Mouse (Mus musculus) limb, embryonic 14.5 days (tissue): Measurements from ENCODE around the gene Slc48a1. TPM values are rescaled to one million over a fixed set of nuclear protein-coding genes. Genes with fewer than 3 reads are reported as not detected.

Source experiments
- ATAC-seq: fragments of 200-750 bp; cut with Nextera tagmentation; 2 replicates; pipeline ENCODE4 v1.8.0; 2017; ENCODE audit warnings: low read depth, moderate number of reproducible peaks, moderate TSS enrichment; ENCODE audit not compliant: low FRiP score
- DNase-seq: peaks from one replicate; pipeline ENCODE4 v3.0.0-alpha.2; 2015; ENCODE audit warnings: low spot score
- H3K27ac ChIP-seq: fragments of 300-500 bp; sonication (generic); replicated peaks from 2 replicates; pipeline ENCODE4 v1.5.1; 2014; ENCODE audit warnings: low read depth, mild to moderate bottlenecking, low read length, moderate library complexity, mixed read lengths
- H3K27me3 ChIP-seq: fragments of 300-500 bp; sonication (generic); 2 replicates; pipeline ENCODE4 v1.6.1; 2014; ENCODE audit warnings: low read length, mixed read lengths; ENCODE audit not compliant: control insufficient read depth, insufficient read depth
- H3K36me3 ChIP-seq: fragments of 300-500 bp; sonication (generic); 2 replicates; pipeline ENCODE4 v1.6.1; 2014; ENCODE audit warnings: mild to moderate bottlenecking, low read length, moderate library complexity, mixed read lengths; ENCODE audit not compliant: control insufficient read depth, insufficient read depth
- H3K4me1 ChIP-seq: fragments of 300-500 bp; sonication (generic); 2 replicates; pipeline ENCODE4 v1.6.1; 2014; ENCODE audit warnings: antibody characterized with exemption, low read length, mixed read lengths; ENCODE audit not compliant: control insufficient read depth, insufficient read depth
- H3K4me2 ChIP-seq: fragments of 300-500 bp; sonication (generic); replicated peaks from 2 replicates; pipeline ENCODE4 v1.6.1; 2014; ENCODE audit warnings: low read depth, mild to moderate bottlenecking, low read length, moderate library complexity; ENCODE audit not compliant: severe bottlenecking
- H3K4me3 ChIP-seq: fragments of 300-500 bp; sonication (generic); replicated peaks from 2 replicates; pipeline ENCODE4 v1.5.1; 2014; ENCODE audit warnings: low read length
- H3K9ac ChIP-seq: fragments of 300-500 bp; sonication (generic); 2 replicates; pipeline ENCODE4 v1.6.1; 2014; ENCODE audit warnings: mild to moderate bottlenecking, low read depth, low read length, moderate library complexity; ENCODE audit not compliant: severe bottlenecking
- H3K9me3 ChIP-seq: fragments of 300-500 bp; sonication (generic); 2 replicates; pipeline ENCODE4 v1.6.1; 2016; ENCODE audit warnings: low read length; ENCODE audit not compliant: control insufficient read depth
- POLR2A ChIP-seq: fragments of 200-500 bp; IDR thresholded peaks from 2 replicates; pipeline ENCODE4 v1.8.0; 2012; ENCODE audit warnings: inconsistent platforms, mild to moderate bottlenecking, moderate library complexity, borderline replicate concordance; ENCODE audit not compliant: insufficient read depth, insufficient read length; ENCODE audit errors: extremely low read depth
- WGBS: fragments of 180-500 bp; shearing (Covaris S2); extraction: QIAGEN DNeasy Blood & Tissue Kit; methylation state at CpG from one replicate; pipeline ENCODE4 v1.1.7; 2014; 5-methylcytosine and 5-hydroxymethylcytosine counted together
- polyA plus RNA-seq, 2 experiments: library from polyadenylated mRNA; depleted of rRNA in 1 of 2; stranded (reverse) in 1 of 2; unstranded in 1 of 2; fragments of >200 nt; fragmentation: Nextera tagmentation in 1 of 2; extraction: Ambion mirVana in 1 of 2; gene quantifications; 2 replicates each; pipeline versions ENCODE4 v1.2.1 to v1.2.3; 2012 to 2014

The Slc48a1 gene
- polyA plus RNA-seq, 2 experiments = 23.4 to 46.2 TPM

DNA sequence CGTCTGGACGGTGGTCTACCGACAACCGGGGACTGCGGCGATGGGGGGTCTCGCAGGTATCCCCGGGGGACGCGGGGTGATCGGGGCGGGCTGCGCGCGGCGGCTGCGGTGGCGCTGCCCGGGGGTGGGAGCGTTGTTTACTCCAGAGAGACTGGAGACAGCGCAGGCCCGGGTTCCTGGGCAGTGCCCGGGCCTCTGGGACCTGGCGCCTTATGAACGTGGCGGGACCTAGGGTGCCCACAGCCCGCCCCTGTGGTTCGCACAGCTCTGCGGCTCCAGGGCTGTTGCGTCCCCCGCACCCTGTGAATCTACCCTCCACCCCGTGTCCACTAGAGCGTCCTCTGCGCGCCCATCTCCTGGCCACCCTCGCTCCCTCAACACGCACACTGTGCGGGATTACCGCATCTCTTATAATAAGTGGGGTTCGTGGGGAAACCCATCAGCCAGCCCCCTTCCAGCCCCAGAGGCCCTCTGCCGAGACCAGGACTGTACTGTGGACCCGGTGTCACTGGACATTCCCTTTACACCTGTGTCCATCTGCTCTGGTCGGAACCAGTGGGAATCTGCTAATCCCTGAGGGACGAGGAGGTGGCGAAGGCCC, 6.3 kb downstream of the Slc48a1 start:
- H3K27ac ChIP-seq = no peak overlapping the region
- peaks cover 32% of the 10 kb centered on the region for H3K4me1 ChIP-seq
- no peaks in the 10 kb centered on the region for H3K9me3 ChIP-seq
- peak overlapping the region; percentile 81 for H3K9ac ChIP-seq
- TF ChIP-seq POLR2A = no peak
- DNase-seq (no peak), ATAC-seq (0 out of 2 replicates have a peak, but pooled peaks have one; percentile 12)
- H3K4me2 ChIP-seq = peak overlapping the region; percentile 88
- H3K36me3 ChIP-seq = no peaks in the 10 kb centered on the region
- H3K27me3 ChIP-seq = no peaks in the 10 kb centered on the region
- H3K4me3 ChIP-seq = peak overlapping the region; percentile 75
- WGBS = 6% methylated on average over 38 of the region's 45 CpGs

DNA sequence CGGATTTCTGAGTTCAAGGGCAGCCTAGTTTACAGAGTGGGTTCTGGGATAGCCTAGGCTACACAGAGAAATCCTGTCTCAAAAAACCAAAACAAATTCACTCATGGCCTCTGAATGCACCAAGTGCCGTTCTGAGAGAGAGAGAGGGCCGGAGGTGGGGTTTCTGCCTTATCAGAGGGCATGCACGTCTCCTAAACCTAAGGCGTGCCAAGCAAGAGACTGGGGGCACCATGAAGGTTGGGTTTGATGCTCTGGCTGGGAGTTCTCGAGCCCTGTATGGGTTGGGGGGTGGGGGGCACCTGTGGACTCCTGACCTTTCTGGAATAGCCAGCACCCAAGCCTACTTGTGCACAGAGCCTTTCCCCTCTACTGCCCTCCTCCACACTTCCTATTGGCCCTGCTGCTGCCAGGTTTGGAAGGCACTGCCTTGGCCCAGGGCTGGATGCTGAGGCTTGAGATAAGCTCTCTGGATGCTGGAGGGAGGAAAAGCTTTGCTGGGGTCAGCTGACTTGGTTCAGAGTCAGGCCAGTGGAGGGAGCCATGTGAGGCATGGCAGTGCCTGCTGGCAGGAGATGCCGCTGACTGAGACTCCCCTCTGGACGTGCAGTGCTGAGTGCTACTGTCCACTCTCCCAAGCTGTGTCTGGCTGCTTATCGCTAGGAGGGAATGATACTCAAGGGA, 7.6 kb downstream of the Slc48a1 start:
- Histone ChIP-seq H3K36me3 (no peaks in the 10 kb centered on the region), H3K27ac (no peak overlapping the region), H3K27me3 (no peaks in the 10 kb centered on the region), H3K4me1 (peaks cover 22% of the 10 kb centered on the region), H3K4me2 (no peak overlapping the region), H3K4me3 (no peak overlapping the region), H3K9me3 (no peaks in the 10 kb centered on the region), H3K9ac (no peak overlapping the region)
- 84% methylated on average over 9 of the region's 9 CpGs for WGBS
- ATAC-seq (no peak), DNase-seq (no peak)
- TF ChIP-seq POLR2A = no peak

DNA sequence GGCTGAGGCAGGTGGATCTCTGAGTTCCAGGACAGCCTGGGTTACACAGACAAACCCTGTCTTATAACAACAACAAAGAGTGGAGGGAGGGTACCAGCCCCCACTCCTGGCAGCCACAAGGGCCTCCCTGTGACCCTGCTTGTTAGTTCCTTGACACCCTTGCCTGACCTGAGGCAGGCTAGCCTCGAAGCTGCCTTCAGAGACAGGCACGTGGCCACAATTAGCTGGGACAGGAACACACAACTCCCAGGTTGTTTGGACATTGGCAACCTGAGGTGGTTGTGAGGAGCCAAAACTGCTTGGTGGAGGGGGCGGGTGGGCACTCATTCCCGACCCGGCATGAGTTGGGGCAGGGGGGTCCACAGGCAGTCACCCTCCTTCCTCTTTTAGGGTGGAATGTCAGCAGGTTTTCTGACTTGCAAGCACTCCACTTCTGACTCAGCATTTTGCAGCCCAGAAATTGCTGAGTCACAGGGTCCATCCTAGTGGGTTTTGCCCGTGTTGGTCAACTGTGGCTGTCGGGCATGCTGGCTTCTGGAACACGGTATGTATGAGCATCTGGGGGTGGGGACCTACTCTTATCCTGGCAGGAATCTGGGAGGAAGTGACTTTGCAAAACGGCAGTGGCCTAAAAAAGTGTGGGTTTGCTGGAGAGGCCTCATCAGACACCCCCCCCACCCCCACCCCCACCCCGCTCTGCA, 8.2 kb downstream of the Slc48a1 start:
- no peak for ATAC-seq
- TF ChIP-seq POLR2A = no peak

DNA sequence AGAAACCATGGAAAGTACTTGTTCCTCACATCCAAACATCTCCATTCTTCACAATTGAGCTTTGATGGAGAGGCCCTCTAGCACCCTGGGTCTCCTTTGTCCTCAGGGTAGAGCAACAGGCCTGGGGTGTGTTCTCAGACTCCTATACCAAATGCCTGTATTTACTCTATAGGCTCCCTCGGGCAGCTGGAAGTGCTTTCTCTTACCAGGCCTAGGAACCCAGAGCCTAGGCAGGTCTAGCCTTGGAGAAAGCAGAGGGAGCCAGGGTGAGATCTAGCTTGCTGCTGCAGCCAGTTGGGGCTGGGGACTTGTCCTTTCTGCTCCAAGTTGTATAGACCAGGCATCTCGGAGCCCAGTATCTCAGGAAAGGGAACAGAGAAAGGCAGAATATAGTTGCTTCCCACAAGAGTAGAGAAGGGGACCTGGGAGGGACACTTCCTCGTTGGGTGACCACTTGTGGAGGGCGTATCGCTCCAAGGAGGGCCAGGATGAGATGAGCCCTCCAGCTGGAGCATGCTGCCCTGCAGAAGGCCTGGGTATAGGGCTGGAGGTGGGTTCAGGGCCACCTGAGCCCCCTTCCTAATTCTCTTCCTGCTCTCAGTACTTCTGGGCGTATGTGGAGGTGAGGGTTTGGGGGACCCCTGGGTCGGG, 9.0 kb downstream of the Slc48a1 start:
- no peak overlapping the region for H3K27ac ChIP-seq
- TF ChIP-seq POLR2A = no peak

More for the DNA sequence above, 8.2 kb downstream of the Slc48a1 start:
- no peak overlapping the region for H3K4me3 ChIP-seq
- no peak overlapping the region for H3K9ac ChIP-seq
- DNase-seq = no peak
- H3K27me3 ChIP-seq = no peaks in the 10 kb centered on the region
- peaks cover 15% of the 10 kb centered on the region for H3K4me1 ChIP-seq
- no peak overlapping the region for H3K27ac ChIP-seq
- H3K9me3 ChIP-seq = no peaks in the 10 kb centered on the region
- H3K4me2 ChIP-seq = no peak overlapping the region
- H3K36me3 ChIP-seq = peaks cover 4% of the 10 kb centered on the region; the same call in 1 of the 2 replicates
- WGBS = 71% methylated on average over 10 of the region's 10 CpGs

More for the DNA sequence above, 9.0 kb downstream of the Slc48a1 start:
- H3K9me3 ChIP-seq = no peaks in the 10 kb centered on the region
- ATAC-seq (no peak), DNase-seq (no peak)
- H3K27me3 ChIP-seq = no peaks in the 10 kb centered on the region
- H3K36me3 ChIP-seq = peaks cover 11% of the 10 kb centered on the region
- H3K4me2 ChIP-seq = no peak overlapping the region
- H3K4me1 ChIP-seq = peaks cover 11% of the 10 kb centered on the region
- WGBS = 76% methylated on average over 7 of the region's 7 CpGs
- H3K9ac ChIP-seq = no peak overlapping the region
- H3K4me3 ChIP-seq = no peak overlapping the region
